Mouse (Mus musculus): ENCODE data around the gene Plpp1.

GRCm38 (mm10) chr13:112807936-112808667 lies 7.5 kb downstream of the Plpp1 start:
- TF ChIP-seq POLR2A (IDR thresholded peaks at IDR 0.05; ENCODE audit: low read depth, low read length) (no peak), CTCF (conservative IDR thresholded peaks at IDR 0.05; ENCODE audit: insufficient read depth, insufficient read length, low read depth, low read length) (no peak)
